Mouse (Mus musculus) midbrain, embryonic 11.5 days (tissue): ENCODE data around the gene Wdr90. TPM values are rescaled to one million over a fixed set of nuclear protein-coding genes. Genes with fewer than 3 reads are reported as not detected.
"Not testable (repeated sequence)": the region's sequence is repeated elsewhere in the genome, so short reads cannot be mapped to it uniquely, and the experiment has no call there.

ENCODE experiments used
- ATAC-seq: fragments of 200-750 bp; cut with Nextera tagmentation; 2 replicates; pipeline ENCODE4 v1.8.0; 2017; ENCODE audit warnings: moderate TSS enrichment, moderate library complexity; ENCODE audit not compliant: low FRiP score
- DNase-seq: peaks from one replicate; pipeline ENCODE4 v3.0.0; 2015; ENCODE audit warnings: low spot score; ENCODE audit errors: missing footprints
- H3K27ac ChIP-seq: fragments of 300-500 bp; sonication (generic); 2 replicates; pipeline ENCODE4 v1.5.1; 2014; ENCODE audit warnings: low read depth, low read length
- H3K27me3 ChIP-seq: fragments of 300-500 bp; sonication (generic); 2 replicates; pipeline ENCODE4 v1.6.1; 2014; ENCODE audit warnings: mild to moderate bottlenecking, low read length, moderate library complexity, mixed read lengths; ENCODE audit not compliant: control insufficient read depth, insufficient read depth
- H3K36me3 ChIP-seq: fragments of 300-500 bp; sonication (generic); 2 replicates; pipeline ENCODE4 v1.6.1; 2014; ENCODE audit warnings: mild to moderate bottlenecking, low read length, moderate library complexity, mixed read lengths; ENCODE audit not compliant: control insufficient read depth, insufficient read depth
- H3K4me1 ChIP-seq: fragments of 300-500 bp; sonication (generic); 2 replicates; pipeline ENCODE4 v1.6.1; 2014; ENCODE audit warnings: low read length; ENCODE audit not compliant: control insufficient read depth, insufficient read depth
- H3K4me2 ChIP-seq: fragments of 300-500 bp; sonication (generic); 2 replicates; pipeline ENCODE4 v1.6.1; 2014; ENCODE audit warnings: mild to moderate bottlenecking, moderate library complexity
- H3K4me3 ChIP-seq: fragments of 300-500 bp; sonication (generic); 2 replicates; pipeline ENCODE4 v1.5.1; 2014; ENCODE audit warnings: low read depth, low read length
- H3K9ac ChIP-seq: fragments of 300-500 bp; sonication (generic); 2 replicates; pipeline ENCODE4 v1.6.1; 2014; ENCODE audit warnings: low read length
- H3K9me3 ChIP-seq: fragments of 300-500 bp; sonication (generic); 2 replicates; pipeline ENCODE4 v1.6.1; 2016; ENCODE audit warnings: low read length; ENCODE audit not compliant: control insufficient read depth
- WGBS: fragments of 180-500 bp; shearing (Covaris S2); extraction: QIAGEN DNeasy Blood & Tissue Kit; methylation state at CpG from one replicate; pipeline ENCODE4 v1.1.7; 2014; 5-methylcytosine and 5-hydroxymethylcytosine counted together
- polyA plus RNA-seq: library from polyadenylated mRNA; unstranded; fragments of >200 nt; fragmentation: Nextera tagmentation; extraction: Ambion mirVana; gene quantifications from 2 replicates; pipeline ENCODE4 v1.2.1, GENCODE M21; 2014

Gene Wdr90
- polyA plus RNA-seq, 1 experiment from 2014 or later, result 17.8 TPM

- Histone ChIP-seq H3K9ac (peak within 1 kb of the TSS; percentile 89), H3K36me3 (no peaks in the 10 kb centered on the region), H3K4me3 (peak within 1 kb of the TSS; percentile 83), H3K4me2 (peak within 1 kb of the TSS; percentile 80), H3K27ac (peak within 1 kb of the TSS; percentile 90), H3K9me3 (no peaks in the 10 kb centered on the region), H3K4me1 (peaks cover 19% of the 10 kb centered on the region), H3K27me3 (peaks cover 2% of the 10 kb centered on the region; the same call in 1 of the 2 replicates)
- under 1% methylated on average over 93 of the region's 100 CpGs for WGBS
- ATAC-seq (peak; percentile 79), DNase-seq (peak; percentile 99)
Observed at GRCm38 (mm10) chr17:25808789-25809605, 52.3 kb downstream of the Wdr90 start, which contains the start of gene Fbxl16. Fbxl16 (plus strand) TSS chr17:25809085.

GRCm38 (mm10) chr17:25808028-25808427, 53.3 kb downstream of the Wdr90 start:
- WGBS, result 32% methylated on average over 5 of the region's 5 CpGs
- Histone ChIP-seq H3K36me3 (no peaks in the 10 kb centered on the region), H3K9me3 (no peaks in the 10 kb centered on the region), H3K27me3 (peaks cover 2% of the 10 kb centered on the region; the same call in 1 of the 2 replicates), H3K9ac (peak overlapping the region; percentile 89; the same call in 1 of the 2 replicates), H3K4me2 (peak overlapping the region; percentile 80), H3K4me1 (peaks cover 29% of the 10 kb centered on the region), H3K27ac (peak overlapping the region; percentile 90), H3K4me3 (peak overlapping the region; percentile 83; the same call in 1 of the 2 replicates)
- no peak for ATAC-seq
- no peak for DNase-seq

DNA sequence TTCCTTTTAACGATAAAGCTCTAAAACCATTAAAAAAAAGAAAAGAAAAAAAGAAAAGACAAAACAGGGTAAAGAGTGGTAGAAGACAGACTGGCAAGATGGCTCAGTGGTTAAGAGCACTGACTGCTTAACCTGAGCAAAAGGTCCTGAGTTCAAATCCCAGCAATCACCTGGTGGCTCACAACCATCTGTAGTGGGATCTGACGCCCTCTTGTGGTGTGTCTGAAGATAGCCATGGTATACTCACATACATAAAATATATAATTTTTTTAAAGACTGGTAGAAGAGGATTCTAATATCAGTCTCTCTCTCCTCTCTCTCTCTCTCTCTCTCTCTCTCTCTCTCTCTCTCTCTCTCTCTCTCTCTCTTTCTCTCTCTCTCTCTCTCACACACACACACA, 53.8 kb downstream of the Wdr90 start:
- not testable (repeated sequence) for H3K9me3 ChIP-seq, ATAC-seq, H3K4me3 ChIP-seq, DNase-seq, H3K27me3 ChIP-seq, H3K27ac ChIP-seq, H3K4me2 ChIP-seq, H3K9ac ChIP-seq, H3K36me3 ChIP-seq
- whole genome bisulfite sequencing, result 52% methylated on average over 2 of the region's 2 CpGs
- peaks cover 33% of the 10 kb centered on the region for H3K4me1 ChIP-seq

DNA sequence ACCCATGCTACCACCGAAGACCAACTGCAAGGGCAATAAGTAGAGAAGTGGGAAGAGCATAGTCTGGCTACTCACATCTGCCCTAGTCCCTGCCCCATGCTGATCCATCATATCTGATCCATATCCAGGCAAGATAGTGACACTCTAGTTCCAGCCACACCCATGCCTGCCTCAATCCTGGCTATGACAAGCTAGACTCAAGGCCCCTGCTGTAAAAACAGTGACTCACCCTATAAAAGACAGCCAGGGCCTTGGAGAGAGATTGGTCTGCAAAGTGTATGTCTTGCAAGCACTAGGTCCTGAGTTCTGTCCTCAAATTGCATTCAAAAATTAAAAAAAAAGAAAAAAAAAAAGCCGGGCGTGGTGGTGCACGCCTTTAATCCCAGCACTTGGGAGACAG, 54.8 kb downstream of the Wdr90 start:
- no peak overlapping the region for H3K27ac ChIP-seq
- H3K4me1 ChIP-seq, result peaks cover 38% of the 10 kb centered on the region
- no peak overlapping the region for H3K4me2 ChIP-seq
- ATAC-seq (no peak), DNase-seq (no peak)
- H3K36me3 ChIP-seq, result no peaks in the 10 kb centered on the region
- H3K4me3 ChIP-seq, result no peak overlapping the region
- H3K9me3 ChIP-seq, result no peaks in the 10 kb centered on the region
- H3K27me3 ChIP-seq, result no peaks in the 10 kb centered on the region
- no peak overlapping the region for H3K9ac ChIP-seq
- 87% methylated on average over 4 of the region's 4 CpGs for WGBS

DNA sequence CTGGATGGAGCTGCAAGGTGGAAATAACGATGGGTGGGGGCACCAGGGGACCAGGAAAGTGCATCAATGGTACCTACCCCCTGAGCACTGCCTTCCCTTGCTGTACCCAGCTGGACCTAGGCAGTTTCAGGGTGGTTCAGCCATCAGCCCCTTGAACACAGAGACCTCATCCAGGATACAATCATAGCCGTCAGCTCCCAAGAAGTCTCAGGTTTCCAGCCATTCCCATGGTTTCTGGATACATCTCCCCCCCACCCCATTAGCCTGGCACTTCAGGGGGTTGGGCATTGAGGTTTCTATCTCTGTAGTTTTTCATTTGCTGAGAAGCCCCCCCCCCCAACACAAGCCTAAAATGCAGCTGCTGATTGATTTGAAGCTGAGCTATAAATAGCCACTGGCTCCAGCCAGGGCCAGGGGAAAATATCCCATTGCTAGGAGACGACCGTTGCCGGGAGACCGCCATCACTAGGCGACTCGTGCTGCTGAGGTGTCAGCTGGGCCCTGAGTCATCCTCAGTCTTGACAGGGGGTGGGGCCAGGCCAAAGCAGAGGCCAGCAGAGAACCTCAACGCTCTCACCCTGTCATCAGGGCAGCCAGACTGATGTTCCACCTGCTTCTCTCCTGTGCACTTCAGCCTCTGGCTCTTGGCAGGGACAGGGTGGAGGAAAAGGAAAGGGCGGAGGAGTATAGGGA, 58.3 kb downstream of the Wdr90 start:
- H3K36me3 ChIP-seq, result no peaks in the 10 kb centered on the region
- peaks cover 21% of the 10 kb centered on the region for H3K4me1 ChIP-seq
- H3K9ac ChIP-seq, result peak overlapping the region; percentile 36
- DNase-seq, result peak; percentile 98
- H3K9me3 ChIP-seq, result no peaks in the 10 kb centered on the region
- peak overlapping the region; percentile 88 for H3K27ac ChIP-seq
- H3K4me2 ChIP-seq, result peak overlapping the region; percentile 39
- 11% methylated on average over 10 of the region's 10 CpGs for WGBS
- peak; percentile 94 for ATAC-seq
- no peak overlapping the region; the same call in 1 of the 2 replicates for H3K4me3 ChIP-seq
- no peaks in the 10 kb centered on the region for H3K27me3 ChIP-seq

DNA sequence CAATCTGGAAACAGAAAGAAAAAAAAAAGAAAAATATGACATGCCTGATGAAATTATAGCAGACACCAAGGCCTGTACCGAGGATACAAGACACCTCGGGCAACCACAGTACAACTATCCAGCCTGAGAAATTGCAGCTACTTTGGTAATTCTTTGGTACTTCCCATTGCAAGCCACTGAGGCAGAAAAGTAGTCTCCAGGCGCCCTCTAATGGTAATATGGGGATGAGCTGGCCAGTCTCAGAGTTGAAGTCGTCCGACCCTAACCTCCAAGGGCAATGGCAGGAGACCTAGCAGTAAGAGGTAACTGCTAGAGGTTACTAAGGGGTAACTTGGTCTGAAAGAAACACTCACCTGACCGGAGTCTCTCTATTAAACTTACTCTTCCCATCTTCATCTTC, 60.3 kb downstream of the Wdr90 start:
- Histone ChIP-seq H3K9ac (no peak overlapping the region), H3K4me1 (peaks cover 30% of the 10 kb centered on the region), H3K4me3 (no peak overlapping the region), H3K36me3 (no peaks in the 10 kb centered on the region), H3K9me3 (no peaks in the 10 kb centered on the region), H3K4me2 (no peak overlapping the region), H3K27ac (no peak overlapping the region), H3K27me3 (no peaks in the 10 kb centered on the region)
- peak; percentile 97 for DNase-seq
- ATAC-seq, result no peak
- 8% methylated on average over 6 of the region's 6 CpGs for WGBS

- H3K9me3 ChIP-seq, result no peaks in the 10 kb centered on the region
- WGBS, result under 1% methylated on average over 34 of the region's 35 CpGs
- ATAC-seq, result peak; percentile 76
- H3K9ac ChIP-seq, result peak within 1 kb of the TSS; percentile 87
- peak within 1 kb of the TSS; percentile 75 for H3K27ac ChIP-seq
- H3K27me3 ChIP-seq, result no peaks in the 10 kb centered on the region
- peak within 1 kb of the TSS; percentile 89 for H3K4me3 ChIP-seq
- H3K4me2 ChIP-seq, result peak within 1 kb of the TSS; percentile 98
- H3K36me3 ChIP-seq, result no peaks in the 10 kb centered on the region
- DNase-seq, result peak; percentile 96
- peaks cover 45% of the 10 kb centered on the region for H3K4me1 ChIP-seq
Observed at GRCm38 (mm10) chr17:25796951-25797369, 64.3 kb downstream of the Wdr90 start, which contains the start of gene Metrn. Metrn (minus strand) TSS chr17:25797136.

- H3K4me1 ChIP-seq, result peaks cover 49% of the 10 kb centered on the region
Observed at GRCm38 (mm10) chr17:25796211-25796771, 65.0 kb downstream of the Wdr90 start.

More at GRCm38 (mm10) chr17:25796211-25796771, 65.0 kb downstream of the Wdr90 start:
- Histone ChIP-seq H3K9me3 (no peaks in the 10 kb centered on the region), H3K4me2 (peak overlapping the region; percentile 98), H3K36me3 (no peaks in the 10 kb centered on the region), H3K27ac (peak overlapping the region; percentile 75), H3K27me3 (no peaks in the 10 kb centered on the region), H3K4me3 (peak overlapping the region; percentile 89), H3K9ac (peak overlapping the region; percentile 87)
- under 1% methylated on average over 36 of the region's 37 CpGs for WGBS
- DNase-seq (peak; percentile 96), ATAC-seq (no peak)
